Mouse (Mus musculus) liver, postnatal 0 days (tissue): ENCODE measurements around the gene Ninj2. TPM values are rescaled to one million over a fixed set of nuclear protein-coding genes. Genes with fewer than 3 reads are reported as not detected.

ENCODE experiments used
- ATAC-seq: fragments of 200-750 bp; cut with Nextera tagmentation; 2 replicates; pipeline ENCODE4 v1.8.0; 2017; ENCODE audit warnings: mild to moderate bottlenecking, moderate library complexity
- DNase-seq: peaks from one replicate; pipeline ENCODE4 v3.0.0-alpha.2; 2016
- H3K27ac ChIP-seq: fragments of 300-500 bp; sonication (generic); 2 replicates; pipeline ENCODE4 v1.5.1; 2014; ENCODE audit warnings: antibody characterized with exemption, moderate library complexity, mild to moderate bottlenecking, low read depth
- H3K27me3 ChIP-seq: fragments of 300-500 bp; sonication (generic); 2 replicates; pipeline ENCODE4 v1.6.1; 2014; ENCODE audit warnings: low read length, control low read depth, mixed read lengths; ENCODE audit not compliant: insufficient read depth
- H3K36me3 ChIP-seq: fragments of 300-500 bp; sonication (generic); replicated peaks from 2 replicates; pipeline ENCODE4 v1.6.1; 2014; ENCODE audit warnings: mild to moderate bottlenecking, control low read depth, low read length, moderate library complexity, mixed read lengths; ENCODE audit not compliant: insufficient read depth
- H3K4me1 ChIP-seq: fragments of 300-500 bp; sonication (generic); 2 replicates; pipeline ENCODE4 v1.6.1; 2014; ENCODE audit warnings: antibody characterized with exemption, mild to moderate bottlenecking, control low read depth; ENCODE audit not compliant: insufficient read depth
- H3K4me2 ChIP-seq: fragments of 300-500 bp; sonication (generic); 2 replicates; pipeline ENCODE4 v1.6.1; 2014; ENCODE audit warnings: low read depth, mild to moderate bottlenecking, low read length, moderate library complexity, mixed read lengths
- H3K4me3 ChIP-seq: fragments of 300-500 bp; sonication (generic); 2 replicates; pipeline ENCODE4 v1.5.1; 2014; ENCODE audit warnings: low read depth, low read length
- H3K9ac ChIP-seq: fragments of 300-500 bp; sonication (generic); replicated peaks from 2 replicates; pipeline ENCODE4 v1.6.1; 2014; ENCODE audit warnings: mild to moderate bottlenecking, moderate library complexity
- H3K9me3 ChIP-seq: fragments of 300-500 bp; sonication (generic); 2 replicates; pipeline ENCODE4 v1.6.1; 2016; ENCODE audit warnings: mild to moderate bottlenecking, control low read depth, low read length, mixed read lengths
- CTCF ChIP-seq: sonication (generic); IDR thresholded peaks from 2 replicates; pipeline ENCODE4 v1.5.1; 2016; ENCODE audit warnings: antibody characterized with exemption, low read depth
- EP300 ChIP-seq: IDR thresholded peaks from 2 replicates; pipeline ENCODE4 v1.6.1; 2016; ENCODE audit warnings: antibody characterized with exemption, low read depth, mild to moderate bottlenecking
- WGBS: fragments of 180-500 bp; shearing (Covaris S2); extraction: QIAGEN DNeasy Blood & Tissue Kit; methylation state at CpG from one replicate; pipeline ENCODE4 v1.1.7; 2014; ENCODE audit not compliant: insufficient replicate concordance; 5-methylcytosine and 5-hydroxymethylcytosine counted together
- polyA plus RNA-seq: library from polyadenylated mRNA; unstranded; fragments of >200 nt; fragmentation: Nextera tagmentation; extraction: Ambion mirVana; gene quantifications from 2 replicates; pipeline ENCODE4 v1.2.1, GENCODE M21; 2015

Ninj2 gene
- polyA plus RNA-seq, 1 experiment from 2014 or later, result 0.31 TPM

DNA sequence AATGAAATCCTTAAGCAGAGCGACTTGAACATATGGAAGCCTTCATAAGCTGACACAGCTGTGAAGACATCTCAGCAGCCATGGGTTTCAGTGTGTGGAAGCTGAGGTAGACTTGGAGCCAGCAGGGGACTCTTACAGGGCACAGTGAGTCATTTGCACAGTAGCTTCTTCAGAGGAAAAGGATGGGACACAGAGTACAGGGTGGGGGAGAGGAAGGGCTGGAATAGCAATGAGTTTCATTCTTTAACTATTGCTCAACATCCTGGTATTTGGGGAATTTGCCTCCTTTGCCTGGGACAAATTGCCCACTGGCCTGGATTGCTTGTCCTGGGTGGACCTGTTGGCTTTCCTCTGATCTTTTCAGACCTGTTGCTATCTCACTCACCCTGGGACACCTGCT, 52.3 kb downstream of the Ninj2 start:
- no peak overlapping the region for H3K4me2 ChIP-seq
- H3K27ac ChIP-seq, result no peak overlapping the region
- H3K9me3 ChIP-seq, result no peaks in the 10 kb centered on the region
- no peak for DNase-seq
- no peaks in the 10 kb centered on the region for H3K27me3 ChIP-seq
- peak; percentile 57; the same call in 1 of the 2 replicates for ATAC-seq
- WGBS, result 65% methylated on average over 1 of the region's 1 CpGs
- peaks cover 22% of the 10 kb centered on the region for H3K4me1 ChIP-seq
- H3K4me3 ChIP-seq, result no peak overlapping the region
- no peaks in the 10 kb centered on the region for H3K36me3 ChIP-seq
- no peak for TF ChIP-seq CTCF
- no peak for TF ChIP-seq EP300
- no peak overlapping the region for H3K9ac ChIP-seq

DNA sequence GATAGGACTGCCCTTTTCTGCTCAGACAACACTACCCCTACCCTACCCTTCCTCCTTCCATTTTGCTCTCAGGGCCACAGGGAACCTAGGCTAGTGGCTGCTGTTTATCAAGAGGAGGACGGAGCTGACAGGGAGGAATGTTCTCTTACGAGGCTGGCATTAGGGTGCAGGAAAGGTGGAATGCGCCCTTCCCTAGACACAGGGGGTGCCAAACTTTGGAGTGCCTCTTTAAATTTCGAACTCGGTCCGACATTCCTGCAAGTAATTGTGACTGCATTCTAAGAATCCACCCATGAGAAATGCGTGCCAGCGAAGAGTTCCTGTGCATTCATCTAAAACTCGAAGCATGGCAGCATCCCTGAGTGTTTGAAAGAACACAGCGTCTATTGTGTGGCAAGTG, 53.5 kb downstream of the Ninj2 start:
- ATAC-seq (no peak), DNase-seq (no peak)
- H3K27ac ChIP-seq, result no peak overlapping the region
- H3K4me2 ChIP-seq, result no peak overlapping the region
- H3K27me3 ChIP-seq, result no peaks in the 10 kb centered on the region
- H3K36me3 ChIP-seq, result no peaks in the 10 kb centered on the region
- H3K9me3 ChIP-seq, result no peaks in the 10 kb centered on the region
- H3K4me3 ChIP-seq, result no peak overlapping the region
- TF ChIP-seq CTCF (no peak), EP300 (no peak)
- no peak overlapping the region for H3K9ac ChIP-seq
- H3K4me1 ChIP-seq, result peaks cover 24% of the 10 kb centered on the region
- WGBS, result 80% methylated on average over 10 of the region's 10 CpGs

DNA sequence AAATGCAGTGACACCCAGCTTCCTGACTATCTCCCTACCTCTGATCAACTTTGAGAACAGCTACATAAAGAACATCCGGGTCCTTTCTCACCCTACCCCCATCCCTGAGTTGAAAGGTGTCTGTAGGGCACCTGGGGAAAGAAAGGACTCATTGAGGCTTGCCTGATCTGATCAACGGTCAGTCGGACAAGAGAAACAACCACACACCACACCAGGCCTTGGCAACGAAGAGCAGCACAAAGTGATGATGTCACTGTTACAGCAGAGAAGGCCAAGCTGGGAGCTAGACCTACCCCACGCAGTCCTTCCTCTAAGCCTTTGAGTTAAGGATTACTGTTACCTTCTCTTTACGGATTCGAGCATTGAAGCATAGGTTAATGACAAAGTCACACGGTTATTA, 54.3 kb downstream of the Ninj2 start:
- Histone ChIP-seq H3K36me3 (no peaks in the 10 kb centered on the region), H3K9me3 (no peaks in the 10 kb centered on the region), H3K4me2 (no peak overlapping the region), H3K9ac (no peak overlapping the region), H3K27ac (no peak overlapping the region), H3K4me1 (peaks cover 28% of the 10 kb centered on the region), H3K4me3 (no peak overlapping the region), H3K27me3 (no peaks in the 10 kb centered on the region)
- 77% methylated on average over 8 of the region's 8 CpGs for WGBS
- DNase-seq (no peak), ATAC-seq (no peak)
- TF ChIP-seq EP300, result no peak

DNA sequence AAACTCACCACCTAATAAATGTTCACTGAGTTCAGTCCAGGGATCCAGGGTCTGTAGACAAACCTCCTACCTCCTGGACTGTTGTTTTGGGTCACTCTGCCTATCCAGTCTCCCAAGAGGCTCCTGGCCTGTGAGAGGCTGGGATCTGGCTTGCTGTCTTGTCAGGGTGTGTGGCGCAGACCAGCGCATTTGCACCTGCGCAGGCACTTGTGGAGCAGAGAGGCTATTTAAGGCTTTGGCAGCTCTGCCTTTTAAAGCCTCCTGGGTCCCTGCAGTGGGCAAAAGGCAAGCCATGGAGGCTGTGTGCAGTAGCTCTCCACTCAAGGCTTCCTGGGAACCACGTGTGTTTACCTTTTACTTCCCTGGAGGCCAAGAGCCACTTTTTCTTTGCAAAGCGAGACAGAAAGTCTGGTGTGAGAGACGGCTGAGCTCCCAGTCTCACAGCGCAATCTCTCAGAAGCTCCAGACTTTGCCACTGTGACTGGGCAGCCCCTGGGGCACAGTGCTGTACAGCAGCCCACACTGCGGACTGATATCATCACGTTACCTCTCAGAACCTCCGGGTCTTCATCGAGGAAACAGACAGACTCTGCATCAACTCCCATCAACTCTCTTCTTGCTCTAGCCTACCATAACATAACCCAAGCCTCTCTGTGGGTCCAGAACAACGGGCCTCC, 55.7 kb downstream of the Ninj2 start:
- no peaks in the 10 kb centered on the region for H3K27me3 ChIP-seq
- ATAC-seq (no peak), DNase-seq (no peak)
- no peak overlapping the region for H3K4me2 ChIP-seq
- no peak overlapping the region for H3K27ac ChIP-seq
- no peak for TF ChIP-seq CTCF
- TF ChIP-seq EP300, result no peak
- H3K36me3 ChIP-seq, result no peaks in the 10 kb centered on the region
- no peaks in the 10 kb centered on the region for H3K9me3 ChIP-seq
- H3K4me1 ChIP-seq, result peaks cover 28% of the 10 kb centered on the region
- H3K4me3 ChIP-seq, result no peak overlapping the region
- WGBS, result 70% methylated on average over 12 of the region's 12 CpGs
- no peak overlapping the region for H3K9ac ChIP-seq

DNA sequence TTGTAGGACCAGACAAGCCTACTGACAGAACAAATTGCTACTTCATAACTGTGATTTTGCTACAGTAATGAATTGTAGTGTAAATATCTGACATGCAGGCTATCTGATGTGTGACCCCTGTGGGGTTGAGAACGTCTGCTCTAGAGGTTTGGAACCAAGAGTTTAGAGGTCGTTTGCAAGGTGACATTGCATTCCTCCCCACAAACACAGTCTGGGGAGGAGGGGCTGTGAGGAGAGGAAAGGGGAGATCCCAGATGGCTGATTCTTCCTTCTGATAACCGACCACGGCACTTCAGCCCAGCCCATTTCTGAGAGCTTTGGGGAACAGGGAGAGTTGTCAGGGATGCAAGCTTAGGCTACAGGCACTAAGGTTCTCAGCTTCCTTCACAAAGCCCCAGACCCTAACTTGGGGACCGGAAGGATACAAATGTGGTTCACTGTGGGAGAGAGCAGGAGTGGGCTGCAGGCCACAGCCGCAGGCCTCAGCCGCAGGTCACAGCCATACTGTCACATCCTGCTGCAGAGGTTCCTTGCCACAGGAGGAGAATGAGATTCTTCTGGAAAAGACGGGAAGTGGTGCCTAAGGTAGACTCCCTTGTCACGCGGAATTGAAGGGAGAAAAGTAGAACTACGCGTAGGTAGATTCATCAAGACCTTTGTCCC, 56.4 kb downstream of the Ninj2 start:
- WGBS, result 50% methylated on average over 12 of the region's 12 CpGs
- Histone ChIP-seq H3K9ac (peak overlapping the region; percentile 16; the same call in 1 of the 2 replicates), H3K4me3 (no peak overlapping the region), H3K9me3 (no peaks in the 10 kb centered on the region), H3K27me3 (no peaks in the 10 kb centered on the region), H3K4me2 (no peak overlapping the region), H3K27ac (no peak overlapping the region), H3K36me3 (no peaks in the 10 kb centered on the region), H3K4me1 (peaks cover 28% of the 10 kb centered on the region)
- ATAC-seq (no peak), DNase-seq (no peak)
- TF ChIP-seq CTCF (no peak), EP300 (no peak)

DNA sequence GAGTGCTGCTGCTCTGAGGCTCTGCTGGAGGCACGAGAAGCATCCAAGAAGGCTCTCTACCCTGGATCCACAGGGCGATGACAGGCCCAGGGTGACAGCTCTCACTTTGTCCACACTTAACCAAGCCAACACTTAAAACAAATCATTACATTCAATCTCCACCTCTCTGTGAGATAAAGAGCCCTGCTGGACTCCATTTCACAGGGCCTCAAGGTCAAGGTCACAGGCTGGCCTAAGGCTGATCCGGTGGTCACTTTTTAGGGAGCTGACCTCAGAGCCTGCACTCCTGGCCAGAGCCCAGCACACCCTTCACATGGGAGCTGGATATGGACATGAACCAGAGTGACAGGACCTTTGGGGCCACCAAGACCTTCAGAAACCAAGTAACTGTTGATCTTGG, 57.1 kb downstream of the Ninj2 start:
- peak; percentile 45; the same call in 1 of the 2 replicates for ATAC-seq
- Histone ChIP-seq H3K4me1 (peaks cover 28% of the 10 kb centered on the region), H3K27me3 (no peaks in the 10 kb centered on the region), H3K9me3 (no peaks in the 10 kb centered on the region), H3K27ac (peak overlapping the region; percentile 16; the same call in 1 of the 2 replicates), H3K4me2 (no peak overlapping the region), H3K9ac (peak overlapping the region; percentile 16; the same call in 1 of the 2 replicates), H3K4me3 (no peak overlapping the region), H3K36me3 (no peaks in the 10 kb centered on the region)
- no peak for TF ChIP-seq EP300
- 62% methylated on average over 3 of the region's 3 CpGs for WGBS
- no peak for DNase-seq
